Mouse (Mus musculus): ENCODE measurements around the gene Zcchc2. TPM values are rescaled to one million over a fixed set of nuclear protein-coding genes. Genes with fewer than 3 reads are reported as not detected.

Gene Zcchc2
- polyA plus RNA-seq, 1 experiment from 2014 or later = 2.9 TPM

DNA sequence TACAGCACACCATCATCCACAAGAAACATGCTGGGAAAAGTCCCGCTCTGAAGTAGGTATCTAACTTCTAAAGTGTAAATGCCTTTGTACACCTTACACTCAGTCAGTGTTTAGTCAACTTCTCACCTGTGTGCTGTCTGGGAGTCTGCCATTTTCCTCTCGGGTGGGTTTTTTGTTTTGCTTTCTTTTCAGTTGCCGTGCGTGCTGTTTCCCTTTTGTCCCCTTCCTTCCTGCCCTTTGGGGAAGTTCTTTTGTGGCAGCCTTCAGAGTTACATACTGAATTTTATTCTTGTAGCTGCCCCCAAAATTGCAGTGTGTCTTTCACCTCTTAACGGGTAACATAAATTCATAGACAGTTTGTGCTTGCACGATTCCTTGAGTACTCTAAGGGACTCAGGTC lies 29.6 kb downstream of the Zcchc2 start:
- Histone ChIP-seq H3K9ac (ENCODE audit: low read depth, low read length) (no peak overlapping the region), H3K9me3 (ENCODE audit: control insufficient read depth, low read length) (no peaks in the 10 kb centered on the region), H3K4me1 (replicated peaks; ENCODE audit: control insufficient read depth, insufficient read depth, low read length) (no peaks in the 10 kb centered on the region), H3K27ac (ENCODE audit: low read depth, low read length) (no peak overlapping the region), H3K4me3 (ENCODE audit: low read depth, low read length) (no peak overlapping the region), H3K36me3 (ENCODE audit: control insufficient read depth, insufficient read depth, low read length) (no peaks in the 10 kb centered on the region), H3K4me2 (replicated peaks; ENCODE audit: low read depth, low read length) (no peak overlapping the region), H3K27me3 (ENCODE audit: control insufficient read depth, insufficient read depth, low read length) (no peaks in the 10 kb centered on the region)
- no peak for DNase-seq (ENCODE audit: low spot score)
- ATAC-seq (ENCODE audit: low FRiP score) = no peak
- WGBS = 70% methylated on average over 6 of the region's 6 CpGs

DNA sequence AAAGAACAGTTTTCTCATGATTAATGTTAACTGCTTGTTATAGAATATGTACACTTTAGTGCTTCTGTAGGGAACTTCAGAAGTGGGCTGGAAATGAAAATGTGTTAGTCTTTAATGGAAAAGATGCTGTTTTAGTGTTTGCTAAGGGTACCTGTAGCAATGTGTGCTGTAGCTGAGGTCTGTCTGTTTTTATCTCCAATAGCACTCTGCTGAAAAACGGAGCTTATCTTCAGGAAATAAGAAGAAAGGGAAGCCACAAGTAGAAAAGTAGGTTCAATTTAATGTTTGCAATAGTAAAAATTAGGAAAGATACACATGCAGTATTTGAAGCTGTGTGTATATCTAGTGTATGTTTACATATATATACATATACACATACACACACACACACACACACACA lies 32.8 kb downstream of the Zcchc2 start:
- H3K27ac ChIP-seq (ENCODE audit: low read depth, low read length) = no peak overlapping the region
- ATAC-seq (ENCODE audit: low FRiP score) (no peak), DNase-seq (ENCODE audit: low spot score) (no peak)
- WGBS = 91% methylated on average over 1 of the region's 1 CpGs
- no peaks in the 10 kb centered on the region for H3K4me1 ChIP-seq (replicated peaks; ENCODE audit: control insufficient read depth, insufficient read depth, low read length)
- no peak overlapping the region for H3K9ac ChIP-seq (ENCODE audit: low read depth, low read length)
- H3K36me3 ChIP-seq (ENCODE audit: control insufficient read depth, insufficient read depth, low read length) = no peaks in the 10 kb centered on the region
- no peaks in the 10 kb centered on the region for H3K9me3 ChIP-seq (ENCODE audit: control insufficient read depth, low read length)
- H3K27me3 ChIP-seq (ENCODE audit: control insufficient read depth, insufficient read depth, low read length) = no peaks in the 10 kb centered on the region
- no peak overlapping the region for H3K4me2 ChIP-seq (replicated peaks; ENCODE audit: low read depth, low read length)
- H3K4me3 ChIP-seq (ENCODE audit: low read depth, low read length) = no peak overlapping the region

DNA sequence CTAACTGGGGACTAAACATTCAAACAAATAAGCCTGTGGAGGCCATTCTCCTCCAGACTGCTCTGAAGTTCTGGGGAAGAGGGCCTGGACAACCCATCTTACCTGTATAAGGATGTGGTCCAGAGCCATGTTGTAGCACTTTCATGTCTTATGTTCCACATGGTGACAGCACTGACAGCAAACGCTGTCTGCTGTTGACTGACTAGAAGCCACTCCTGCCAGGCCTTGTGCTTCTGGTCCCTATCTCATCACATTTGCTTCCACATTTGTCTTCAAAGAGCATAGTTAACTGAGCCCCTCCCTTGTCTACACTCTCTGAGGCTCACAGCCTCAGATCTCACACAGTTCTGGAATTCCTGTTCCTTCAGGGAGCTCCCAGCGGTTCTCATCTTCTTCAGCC lies 34.0 kb downstream of the Zcchc2 start:
- H3K4me2 ChIP-seq (replicated peaks; ENCODE audit: low read depth, low read length) = no peak overlapping the region
- DNase-seq (ENCODE audit: low spot score) = no peak
- no peak for ATAC-seq (ENCODE audit: low FRiP score)
- WGBS = 96% methylated on average over 2 of the region's 2 CpGs
- H3K9me3 ChIP-seq (ENCODE audit: control insufficient read depth, low read length) = no peaks in the 10 kb centered on the region
- H3K9ac ChIP-seq (ENCODE audit: low read depth, low read length) = no peak overlapping the region
- H3K4me3 ChIP-seq (ENCODE audit: low read depth, low read length) = no peak overlapping the region
- H3K4me1 ChIP-seq (replicated peaks; ENCODE audit: control insufficient read depth, insufficient read depth, low read length) = no peaks in the 10 kb centered on the region
- no peaks in the 10 kb centered on the region for H3K27me3 ChIP-seq (ENCODE audit: control insufficient read depth, insufficient read depth, low read length)
- no peaks in the 10 kb centered on the region for H3K36me3 ChIP-seq (ENCODE audit: control insufficient read depth, insufficient read depth, low read length)
- H3K27ac ChIP-seq (ENCODE audit: low read depth, low read length) = no peak overlapping the region

DNA sequence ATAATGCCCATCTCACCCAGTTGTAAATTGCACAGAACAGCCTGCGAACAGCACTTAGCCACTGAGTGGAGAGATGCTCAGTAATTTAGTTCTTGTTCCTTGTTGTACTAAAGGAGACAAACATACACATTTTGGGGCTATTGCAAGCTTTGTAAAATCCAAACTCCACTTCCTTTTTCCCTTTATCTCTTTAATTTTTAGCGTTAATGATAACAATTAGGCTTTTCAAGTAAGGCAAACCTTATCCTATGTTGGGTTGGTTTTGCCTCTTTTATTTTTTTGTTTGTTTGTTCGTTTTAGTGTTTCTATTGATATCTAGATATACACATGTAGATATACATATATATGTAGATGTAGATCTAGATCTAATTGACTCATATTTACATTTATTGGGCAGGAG lies 34.6 kb downstream of the Zcchc2 start:
- Histone ChIP-seq H3K36me3 (ENCODE audit: control insufficient read depth, insufficient read depth, low read length) (no peaks in the 10 kb centered on the region), H3K4me1 (replicated peaks; ENCODE audit: control insufficient read depth, insufficient read depth, low read length) (no peaks in the 10 kb centered on the region), H3K27me3 (ENCODE audit: control insufficient read depth, insufficient read depth, low read length) (no peaks in the 10 kb centered on the region), H3K4me3 (ENCODE audit: low read depth, low read length) (no peak overlapping the region), H3K4me2 (replicated peaks; ENCODE audit: low read depth, low read length) (no peak overlapping the region), H3K27ac (ENCODE audit: low read depth, low read length) (no peak overlapping the region), H3K9me3 (ENCODE audit: control insufficient read depth, low read length) (no peaks in the 10 kb centered on the region), H3K9ac (ENCODE audit: low read depth, low read length) (no peak overlapping the region)
- ATAC-seq (ENCODE audit: low FRiP score) (no peak), DNase-seq (ENCODE audit: low spot score) (no peak)
- 94% methylated on average over 3 of the region's 3 CpGs for WGBS

DNA sequence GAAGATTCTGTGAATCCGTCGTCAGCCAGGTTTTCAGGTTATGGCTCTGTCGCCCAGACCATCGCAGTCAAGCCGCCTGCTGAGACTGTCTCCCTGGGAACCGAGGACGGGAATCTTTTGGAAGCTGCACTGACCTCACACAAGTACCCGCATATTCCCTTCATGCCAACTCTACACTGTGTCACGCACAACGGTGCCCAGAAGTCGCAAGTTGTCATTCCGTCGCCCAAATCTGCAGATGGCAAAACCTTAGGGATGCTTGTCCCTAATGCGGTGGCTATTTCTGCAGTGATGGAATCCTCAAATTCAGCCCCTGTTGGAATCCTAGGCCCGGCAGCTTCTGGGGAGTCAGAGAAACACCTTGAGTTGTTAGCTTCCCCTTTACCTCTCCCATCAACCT lies 39.6 kb downstream of the Zcchc2 start:
- Histone ChIP-seq H3K36me3 (ENCODE audit: control insufficient read depth, insufficient read depth, low read length) (no peaks in the 10 kb centered on the region), H3K4me1 (replicated peaks; ENCODE audit: control insufficient read depth, insufficient read depth, low read length) (no peaks in the 10 kb centered on the region), H3K27ac (ENCODE audit: low read depth, low read length) (no peak overlapping the region), H3K4me3 (ENCODE audit: low read depth, low read length) (no peak overlapping the region), H3K4me2 (replicated peaks; ENCODE audit: low read depth, low read length) (no peak overlapping the region), H3K9me3 (ENCODE audit: control insufficient read depth, low read length) (no peaks in the 10 kb centered on the region), H3K27me3 (ENCODE audit: control insufficient read depth, insufficient read depth, low read length) (no peaks in the 10 kb centered on the region), H3K9ac (ENCODE audit: low read depth, low read length) (no peak overlapping the region)
- no peak for DNase-seq (ENCODE audit: low spot score)
- ATAC-seq (ENCODE audit: low FRiP score) = no peak
- 93% methylated on average over 15 of the region's 15 CpGs for WGBS

DNA sequence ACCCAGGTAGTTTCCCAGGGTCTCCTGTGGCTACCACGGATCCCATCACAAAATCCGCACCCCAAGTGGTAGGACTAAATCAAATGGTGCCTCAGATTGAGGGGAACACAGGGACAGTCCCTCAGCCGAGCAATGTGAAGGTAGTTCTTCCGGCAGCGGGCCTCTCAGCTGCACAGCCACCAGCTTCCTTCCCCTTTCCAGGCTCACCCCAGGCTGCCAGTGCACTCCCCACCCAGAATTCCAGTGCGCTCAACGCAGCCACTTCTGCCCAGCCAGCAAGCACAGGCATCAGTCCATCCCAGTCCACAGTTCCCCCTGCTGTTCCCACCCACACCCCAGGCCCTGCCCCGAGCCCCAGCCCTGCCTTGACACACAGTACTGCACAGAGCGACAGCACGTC lies 40.1 kb downstream of the Zcchc2 start:
- no peak for DNase-seq (ENCODE audit: low spot score)
- no peak overlapping the region for H3K27ac ChIP-seq (ENCODE audit: low read depth, low read length)
- no peaks in the 10 kb centered on the region for H3K9me3 ChIP-seq (ENCODE audit: control insufficient read depth, low read length)
- 92% methylated on average over 10 of the region's 10 CpGs for WGBS
- H3K27me3 ChIP-seq (ENCODE audit: control insufficient read depth, insufficient read depth, low read length) = no peaks in the 10 kb centered on the region
- no peak overlapping the region for H3K4me2 ChIP-seq (replicated peaks; ENCODE audit: low read depth, low read length)
- ATAC-seq (ENCODE audit: low FRiP score) = peak; percentile 51; the same call in 1 of the 2 replicates
- H3K4me3 ChIP-seq (ENCODE audit: low read depth, low read length) = no peak overlapping the region
- H3K36me3 ChIP-seq (ENCODE audit: control insufficient read depth, insufficient read depth, low read length) = no peaks in the 10 kb centered on the region
- no peak overlapping the region for H3K9ac ChIP-seq (ENCODE audit: low read depth, low read length)
- H3K4me1 ChIP-seq (replicated peaks; ENCODE audit: control insufficient read depth, insufficient read depth, low read length) = no peaks in the 10 kb centered on the region

DNA sequence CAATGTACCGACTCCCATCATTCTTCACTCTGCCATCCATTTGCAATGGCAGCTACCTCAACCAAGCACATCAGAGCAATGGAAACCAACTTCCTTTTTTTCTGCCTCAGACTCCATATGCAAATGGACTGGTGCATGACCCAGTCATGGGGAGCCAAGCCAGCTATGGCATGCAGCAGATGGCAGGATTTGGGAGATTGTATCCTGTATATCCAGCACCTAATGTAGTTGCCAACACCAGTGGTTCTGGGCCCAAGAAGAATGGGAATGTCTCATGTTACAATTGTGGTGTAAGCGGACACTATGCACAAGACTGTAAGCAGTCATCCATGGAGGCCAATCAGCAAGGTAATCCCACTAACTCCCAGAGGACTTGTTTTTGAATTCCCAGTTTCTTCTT lies 40.7 kb downstream of the Zcchc2 start:
- ATAC-seq (ENCODE audit: low FRiP score) (no peak), DNase-seq (ENCODE audit: low spot score) (no peak)
- Histone ChIP-seq H3K9me3 (ENCODE audit: control insufficient read depth, low read length) (no peaks in the 10 kb centered on the region), H3K36me3 (ENCODE audit: control insufficient read depth, insufficient read depth, low read length) (no peaks in the 10 kb centered on the region), H3K4me1 (replicated peaks; ENCODE audit: control insufficient read depth, insufficient read depth, low read length) (no peaks in the 10 kb centered on the region), H3K27ac (ENCODE audit: low read depth, low read length) (no peak overlapping the region), H3K9ac (ENCODE audit: low read depth, low read length) (no peak overlapping the region), H3K27me3 (ENCODE audit: control insufficient read depth, insufficient read depth, low read length) (no peaks in the 10 kb centered on the region), H3K4me2 (replicated peaks; ENCODE audit: low read depth, low read length) (no peak overlapping the region), H3K4me3 (ENCODE audit: low read depth, low read length) (no peak overlapping the region)
- 83% methylated on average over 2 of the region's 2 CpGs for WGBS

DNA sequence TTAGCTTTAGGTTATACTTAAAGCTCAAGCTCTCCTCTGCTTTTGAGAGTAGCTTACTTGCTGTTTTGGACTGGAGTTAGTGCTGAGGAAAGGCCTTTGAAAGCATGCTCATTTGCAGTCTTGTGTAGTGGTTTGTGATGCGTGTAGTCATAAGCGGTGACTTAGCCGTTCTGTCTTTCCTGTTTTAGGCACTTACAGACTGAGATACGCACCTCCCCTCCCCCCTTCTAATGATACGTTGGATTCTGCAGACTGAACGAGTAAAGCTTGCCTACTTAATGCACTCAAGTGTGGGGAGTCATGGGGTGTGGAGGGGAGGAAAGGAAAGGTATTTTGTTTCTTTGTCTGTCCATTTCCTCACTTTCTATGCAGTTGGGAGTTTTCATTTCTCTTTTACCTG lies 41.7 kb downstream of the Zcchc2 start:
- 89% methylated on average over 6 of the region's 6 CpGs for WGBS
- Histone ChIP-seq H3K27me3 (ENCODE audit: control insufficient read depth, insufficient read depth, low read length) (no peaks in the 10 kb centered on the region), H3K4me3 (ENCODE audit: low read depth, low read length) (no peak overlapping the region), H3K4me1 (replicated peaks; ENCODE audit: control insufficient read depth, insufficient read depth, low read length) (no peaks in the 10 kb centered on the region), H3K9ac (ENCODE audit: low read depth, low read length) (no peak overlapping the region), H3K4me2 (replicated peaks; ENCODE audit: low read depth, low read length) (no peak overlapping the region), H3K9me3 (ENCODE audit: control insufficient read depth, low read length) (no peaks in the 10 kb centered on the region), H3K27ac (ENCODE audit: low read depth, low read length) (no peak overlapping the region), H3K36me3 (ENCODE audit: control insufficient read depth, insufficient read depth, low read length) (no peaks in the 10 kb centered on the region)
- ATAC-seq (ENCODE audit: low FRiP score) = no peak
- DNase-seq (ENCODE audit: low spot score) = no peak

DNA sequence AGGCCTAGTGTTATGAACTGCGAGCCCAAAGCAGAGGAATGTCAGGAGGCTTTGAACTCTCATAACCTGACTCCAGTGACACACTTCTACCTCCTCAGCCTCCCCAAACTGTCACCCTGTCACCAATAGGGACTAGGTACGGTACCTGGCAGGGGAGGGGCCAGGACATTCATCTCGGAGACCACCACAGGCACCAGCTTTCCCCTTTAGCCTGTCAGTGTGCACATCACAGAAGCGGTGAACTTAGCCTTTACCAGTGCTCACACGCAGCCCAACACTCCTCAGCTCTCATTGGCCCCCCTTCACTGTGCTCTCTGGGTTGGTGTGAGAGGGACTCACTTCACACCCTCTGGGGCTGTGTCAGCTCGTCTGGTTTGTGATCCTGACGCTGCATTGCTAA lies 44.6 kb downstream of the Zcchc2 start:
- no peak overlapping the region for H3K4me3 ChIP-seq (ENCODE audit: low read depth, low read length)
- ATAC-seq (ENCODE audit: low FRiP score) (no peak), DNase-seq (ENCODE audit: low spot score) (no peak)
- H3K4me1 ChIP-seq (replicated peaks; ENCODE audit: control insufficient read depth, insufficient read depth, low read length) = no peaks in the 10 kb centered on the region
- 80% methylated on average over 7 of the region's 7 CpGs for WGBS
- no peak overlapping the region for H3K4me2 ChIP-seq (replicated peaks; ENCODE audit: low read depth, low read length)
- no peaks in the 10 kb centered on the region for H3K27me3 ChIP-seq (ENCODE audit: control insufficient read depth, insufficient read depth, low read length)
- no peak overlapping the region for H3K27ac ChIP-seq (ENCODE audit: low read depth, low read length)
- H3K9ac ChIP-seq (ENCODE audit: low read depth, low read length) = no peak overlapping the region
- no peaks in the 10 kb centered on the region for H3K36me3 ChIP-seq (ENCODE audit: control insufficient read depth, insufficient read depth, low read length)
- no peaks in the 10 kb centered on the region for H3K9me3 ChIP-seq (ENCODE audit: control insufficient read depth, low read length)

All from hindbrain, embryonic 11.5 days (tissue).